Mouse (Mus musculus) heart, embryonic 10.5 days (tissue): ENCODE results near the gene Pink1. TPM values are rescaled to one million over a fixed set of nuclear protein-coding genes. Genes with fewer than 3 reads are reported as not detected.
"Not testable (repeated sequence)": the region's sequence is repeated elsewhere in the genome, so short reads cannot be mapped to it uniquely, and the experiment has no call there.

Experiments used
- DNase-seq: peaks from one replicate; pipeline ENCODE4 v3.0.0-alpha.2; 2017; ENCODE audit warnings: low spot score
- H3K27ac ChIP-seq: fragments of 300-500 bp; sonication (generic); 2 replicates; pipeline ENCODE4 v1.5.1; 2016; ENCODE audit warnings: mild to moderate bottlenecking
- H3K27me3 ChIP-seq: fragments of 300-500 bp; sonication (generic); 2 replicates; pipeline ENCODE4 v1.6.1; 2016; ENCODE audit warnings: mild to moderate bottlenecking; ENCODE audit not compliant: poor library complexity, insufficient read depth, severe bottlenecking
- H3K36me3 ChIP-seq: fragments of 300-500 bp; sonication (generic); 2 replicates; pipeline ENCODE4 v1.6.1; 2016; ENCODE audit warnings: mild to moderate bottlenecking, moderate library complexity
- H3K4me1 ChIP-seq: fragments of 300-500 bp; sonication (generic); 2 replicates; pipeline ENCODE4 v1.6.1; 2016; ENCODE audit warnings: mild to moderate bottlenecking
- H3K4me3 ChIP-seq: fragments of 300-500 bp; sonication (generic); 2 replicates; pipeline ENCODE4 v1.5.1; 2016; ENCODE audit warnings: mild to moderate bottlenecking, moderate library complexity
- H3K9me3 ChIP-seq: fragments of 300-500 bp; sonication (generic); 2 replicates; pipeline ENCODE4 v1.6.1; 2016; ENCODE audit warnings: mild to moderate bottlenecking, moderate library complexity
- WGBS: fragments of 180-500 bp; shearing (Covaris S2); methylation state at CpG from one replicate; pipeline ENCODE4 v1.1.7; 2016; 5-methylcytosine and 5-hydroxymethylcytosine counted together
- polyA plus RNA-seq: library from polyadenylated mRNA; unstranded; fragments of >200 nt; fragmentation: Nextera tagmentation; extraction: Ambion mirVana; gene quantifications from 2 replicates; pipeline ENCODE4 v1.2.1, GENCODE M21; 2016

Gene Pink1
- polyA plus RNA-seq, 1 experiment from 2014 or later: 27.8 TPM

DNA sequence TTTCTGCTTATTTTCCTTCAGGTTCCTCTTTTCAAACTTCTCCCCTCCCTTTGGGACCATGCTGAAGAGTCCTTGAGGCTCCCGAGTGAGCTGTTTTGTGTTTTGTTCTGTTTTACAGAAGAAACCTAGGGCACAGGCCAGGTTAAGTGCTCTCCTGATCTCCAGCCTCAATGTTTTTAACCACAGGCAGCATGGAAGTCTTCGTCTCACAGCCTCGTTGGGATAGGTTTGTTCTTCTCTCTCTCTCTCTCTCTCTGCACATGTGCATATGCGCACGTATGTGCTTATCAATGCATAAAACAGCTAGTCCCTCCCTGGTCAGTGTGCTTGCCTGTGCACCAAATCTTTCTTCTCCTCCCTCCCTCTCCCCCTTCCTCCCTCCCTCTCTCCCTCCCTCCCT lies 10.8 kb upstream of the Pink1 start:
- 77% methylated on average over 5 of the region's 5 CpGs for WGBS
- H3K4me1 ChIP-seq: peaks cover 16% of the 10 kb centered on the region; the same call in 1 of the 2 replicates
- peaks cover 20% of the 10 kb centered on the region for H3K27me3 ChIP-seq
- H3K9me3 ChIP-seq: no peaks in the 10 kb centered on the region
- no peak overlapping the region for H3K4me3 ChIP-seq
- no peaks in the 10 kb centered on the region for H3K36me3 ChIP-seq
- DNase-seq: no peak
- no peak overlapping the region for H3K27ac ChIP-seq

DNA sequence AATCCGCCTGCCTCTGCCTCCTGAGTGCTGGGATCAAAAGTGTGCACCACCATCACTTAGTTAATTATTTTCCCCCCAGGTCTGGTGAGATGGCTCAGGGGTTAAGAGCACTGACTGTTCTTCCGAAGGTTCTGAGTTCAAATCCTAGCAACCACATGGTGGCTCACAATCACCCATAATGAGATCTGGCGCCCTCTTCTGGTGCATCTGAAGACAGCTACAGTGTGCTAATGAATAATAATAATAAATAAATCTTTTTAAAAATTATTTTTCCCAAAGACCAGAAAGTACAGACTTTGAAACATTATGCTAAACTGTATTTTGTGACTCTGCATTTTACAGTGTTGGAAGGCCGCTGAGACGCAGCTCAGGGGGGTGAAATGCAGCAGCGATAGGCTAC lies 9.5 kb upstream of the Pink1 start:
- Histone ChIP-seq H3K9me3 (no peaks in the 10 kb centered on the region), H3K27ac (no peak overlapping the region), H3K27me3 (peaks cover 32% of the 10 kb centered on the region), H3K4me3 (no peak overlapping the region), H3K36me3 (no peaks in the 10 kb centered on the region), H3K4me1 (peaks cover 11% of the 10 kb centered on the region; the same call in 1 of the 2 replicates)
- no peak for DNase-seq
- 85% methylated on average over 6 of the region's 6 CpGs for WGBS

DNA sequence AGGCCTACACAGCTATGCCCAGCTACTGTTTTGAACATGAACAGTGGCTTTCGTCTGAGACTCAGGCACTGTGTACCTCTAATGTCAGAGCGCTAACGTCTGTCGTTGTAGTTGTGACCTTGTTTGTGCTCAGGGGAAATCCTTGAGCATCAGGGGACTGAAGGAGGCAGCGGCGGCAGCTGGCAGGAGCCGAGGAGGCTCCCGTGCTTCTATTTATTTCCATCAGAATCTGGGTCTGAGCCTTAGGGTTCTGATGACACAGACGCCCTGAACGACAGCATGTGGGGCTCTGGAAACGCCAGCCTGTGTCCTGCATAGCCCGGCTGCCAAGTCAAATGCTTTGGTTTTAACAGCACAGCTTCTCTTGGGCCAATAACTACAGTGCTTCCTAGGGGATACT lies 8.9 kb upstream of the Pink1 start:
- H3K36me3 ChIP-seq: no peaks in the 10 kb centered on the region
- H3K9me3 ChIP-seq: no peaks in the 10 kb centered on the region
- H3K4me1 ChIP-seq: peaks cover 11% of the 10 kb centered on the region; the same call in 1 of the 2 replicates
- no peak overlapping the region for H3K4me3 ChIP-seq
- WGBS: 81% methylated on average over 12 of the region's 12 CpGs
- peaks cover 35% of the 10 kb centered on the region for H3K27me3 ChIP-seq
- DNase-seq: no peak
- no peak overlapping the region for H3K27ac ChIP-seq

- Histone ChIP-seq H3K9me3 (no peaks in the 10 kb centered on the region), H3K27me3 (peaks cover 35% of the 10 kb centered on the region), H3K4me3 (no peak overlapping the region), H3K36me3 (no peaks in the 10 kb centered on the region), H3K27ac (no peak overlapping the region), H3K4me1 (peaks cover 6% of the 10 kb centered on the region; the same call in 1 of the 2 replicates)
- no peak for DNase-seq
- WGBS: 82% methylated on average over 4 of the region's 4 CpGs
Measured at GRCm38 (mm10) chr4:138333135-138333534, 7.0 kb upstream of the Pink1 start.

GRCm38 (mm10) chr4:138331647-138332046 lies 5.5 kb upstream of the Pink1 start:
- Histone ChIP-seq H3K27me3 (peaks cover 35% of the 10 kb centered on the region), H3K4me3 (no peak overlapping the region)
- 78% methylated on average over 9 of the region's 9 CpGs for WGBS

DNA sequence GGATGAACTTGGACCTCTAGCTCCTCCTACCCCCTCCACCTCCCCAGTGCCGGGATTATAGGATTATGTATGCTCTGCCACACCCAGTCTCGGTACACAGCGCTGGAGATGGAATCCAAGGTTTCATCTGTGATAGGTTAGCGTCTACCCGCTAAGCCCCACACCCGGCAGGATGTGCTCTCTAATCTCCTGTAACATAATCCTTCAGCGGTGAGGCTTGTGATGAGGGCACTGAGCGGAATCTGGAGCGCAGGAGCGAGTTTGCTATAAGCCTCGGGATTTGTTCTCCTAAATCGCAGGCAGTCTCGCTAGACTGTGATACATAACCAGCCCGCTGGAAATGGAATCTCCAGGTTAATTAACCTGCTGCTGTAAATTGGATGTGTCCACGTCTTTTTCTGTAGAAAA lies 4.2 kb upstream of the Pink1 start:
- Histone ChIP-seq H3K27me3 (peaks cover 35% of the 10 kb centered on the region), H3K9me3 (no peaks in the 10 kb centered on the region), H3K4me1 (peaks cover 18% of the 10 kb centered on the region), H3K4me3 (0 out of 2 replicates have a peak overlapping the region, but pooled peaks have one; percentile 0), H3K36me3 (no peaks in the 10 kb centered on the region), H3K27ac (no peak overlapping the region)
- WGBS: 20% methylated on average over 15 of the region's 15 CpGs
- no peak for DNase-seq

More at GRCm38 (mm10) chr4:138331647-138332046, 5.5 kb upstream of the Pink1 start:
- H3K36me3 ChIP-seq: no peaks in the 10 kb centered on the region
- H3K9me3 ChIP-seq: no peaks in the 10 kb centered on the region
- DNase-seq: no peak
- H3K27ac ChIP-seq: no peak overlapping the region
- H3K4me1 ChIP-seq: peaks cover 6% of the 10 kb centered on the region; the same call in 1 of the 2 replicates

DNA sequence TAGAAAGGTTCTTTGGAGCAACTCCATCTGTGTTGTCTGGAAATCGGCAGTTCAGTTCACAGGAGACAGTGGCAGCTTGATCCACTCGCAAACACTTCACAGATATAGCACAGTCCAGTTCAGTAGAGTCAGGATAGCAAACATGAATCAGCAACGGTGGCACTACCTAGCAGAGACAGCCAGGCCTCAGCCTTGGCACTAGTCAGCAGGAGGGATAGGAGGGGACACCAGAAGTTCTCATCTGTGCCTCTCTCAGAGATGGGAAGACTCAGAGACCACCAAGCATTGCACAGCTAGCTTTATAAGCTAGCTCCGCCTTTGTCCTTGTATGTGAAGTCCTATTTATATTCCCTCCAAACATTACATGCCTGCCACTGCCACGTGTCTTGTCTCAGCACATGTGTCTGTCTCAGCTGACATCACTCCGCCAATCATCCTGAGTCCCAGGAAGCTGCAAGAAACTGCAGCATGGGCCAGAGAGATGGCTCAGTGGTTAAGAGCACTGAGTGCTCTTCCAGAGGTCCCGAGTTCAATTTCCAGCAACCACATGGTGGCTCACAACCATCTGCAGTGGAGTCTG lies 1.9 kb upstream of the Pink1 start:
- Histone ChIP-seq H3K36me3 (no peaks in the 10 kb centered on the region), H3K4me3 (peak overlapping the region; percentile 42), H3K4me1 (peaks cover 29% of the 10 kb centered on the region), H3K27me3 (peaks cover 26% of the 10 kb centered on the region), H3K9me3 (no peaks in the 10 kb centered on the region), H3K27ac (no peak overlapping the region)
- 66% methylated on average over 7 of the region's 7 CpGs for WGBS
- DNase-seq: no peak

DNA sequence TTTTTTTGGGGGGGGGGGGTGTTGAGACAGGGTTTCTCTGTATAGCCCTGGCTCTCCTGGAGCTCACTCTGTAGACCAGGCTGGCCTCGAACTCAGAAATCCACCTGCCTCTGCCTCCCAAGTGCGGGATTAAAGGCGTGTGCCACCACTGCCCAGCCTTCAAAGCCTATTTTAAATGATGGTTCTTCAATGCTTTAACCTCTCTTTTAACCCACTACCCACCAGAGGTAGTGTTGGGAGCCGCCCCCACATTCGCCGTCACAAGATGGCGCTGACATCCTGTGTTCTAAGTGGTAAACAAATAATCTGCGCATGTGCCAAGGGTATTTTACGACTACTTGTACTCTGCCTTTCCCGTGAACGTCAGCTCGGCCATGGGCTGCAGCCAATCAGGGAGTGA lies 1.0 kb upstream of the Pink1 start:
- WGBS: 73% methylated on average over 9 of the region's 12 CpGs
- DNase-seq, H3K9me3 ChIP-seq, H3K36me3 ChIP-seq, H3K4me3 ChIP-seq, H3K27ac ChIP-seq: not testable (repeated sequence)
- H3K4me1 ChIP-seq: peaks cover 33% of the 10 kb centered on the region
- peaks cover 18% of the 10 kb centered on the region for H3K27me3 ChIP-seq

DNA sequence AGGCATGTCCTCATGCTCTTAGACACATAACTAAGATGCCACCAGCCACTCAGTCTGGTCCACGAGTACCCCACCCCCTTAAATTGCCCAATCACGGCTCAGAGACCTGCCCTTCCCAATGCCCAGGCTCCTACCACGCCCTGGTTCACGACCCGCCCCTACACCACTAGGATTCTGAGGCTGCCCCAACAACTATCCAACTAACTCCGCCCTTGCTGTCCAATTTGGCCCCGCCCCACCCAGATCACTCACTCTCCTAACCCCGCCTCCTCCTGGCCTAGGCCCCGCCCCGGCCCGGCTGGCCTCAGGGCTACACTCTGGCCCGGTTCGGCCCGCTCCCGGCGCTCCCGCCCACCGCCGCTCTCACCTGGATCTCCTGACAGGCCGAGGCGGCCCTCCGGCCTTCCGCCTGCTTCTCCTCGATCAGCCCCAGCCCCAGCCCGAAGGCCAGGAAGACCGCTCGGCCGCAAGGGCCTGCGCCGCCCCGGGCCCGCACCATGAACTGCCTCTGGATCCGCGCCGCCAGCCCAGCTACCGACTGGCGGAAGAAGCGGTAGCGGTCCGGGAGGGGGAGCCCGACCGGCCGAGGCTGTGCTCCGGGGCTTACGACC lies 536 bp downstream of the Pink1 start:
- H3K27ac ChIP-seq: peak overlapping the region; percentile 97
- peak overlapping the region; percentile 99 for H3K4me3 ChIP-seq
- peaks cover 42% of the 10 kb centered on the region for H3K4me1 ChIP-seq
- peak; percentile 97 for DNase-seq
- no peaks in the 10 kb centered on the region for H3K36me3 ChIP-seq
- whole genome bisulfite sequencing: under 1% methylated on average over 45 of the region's 45 CpGs
- H3K27me3 ChIP-seq: peaks cover 2% of the 10 kb centered on the region
- no peaks in the 10 kb centered on the region for H3K9me3 ChIP-seq

DNA sequence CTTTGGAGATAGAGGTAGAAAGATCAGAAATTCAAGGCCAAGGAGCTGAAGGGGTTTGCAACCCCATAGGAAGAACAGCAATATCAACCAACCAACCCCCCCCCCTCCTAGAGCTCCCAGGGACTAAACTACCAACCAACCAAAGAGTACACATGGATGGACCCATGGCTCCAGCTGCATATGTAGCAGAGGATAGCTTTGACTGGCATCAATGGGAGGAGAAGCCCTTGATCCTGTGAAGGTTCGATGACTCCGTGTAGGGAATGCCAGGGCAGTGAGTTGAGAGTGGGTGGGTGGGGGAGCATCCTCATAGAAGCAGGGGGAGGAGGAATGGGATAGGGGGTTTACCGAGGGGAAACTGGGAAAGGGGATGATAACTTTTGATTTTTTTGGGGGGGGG lies 1.7 kb downstream of the Pink1 start:
- H3K27me3 ChIP-seq: no peaks in the 10 kb centered on the region
- no peak for DNase-seq
- no peak overlapping the region for H3K4me3 ChIP-seq
- H3K4me1 ChIP-seq: peaks cover 43% of the 10 kb centered on the region
- no peaks in the 10 kb centered on the region for H3K36me3 ChIP-seq
- H3K9me3 ChIP-seq: no peaks in the 10 kb centered on the region
- WGBS: 81% methylated on average over 3 of the region's 3 CpGs
- H3K27ac ChIP-seq: peak overlapping the region; percentile 84

GRCm38 (mm10) chr4:138323753-138324152 lies 2.4 kb downstream of the Pink1 start:
- Histone ChIP-seq H3K4me3 (no peak overlapping the region), H3K4me1 (peaks cover 43% of the 10 kb centered on the region), H3K27me3 (no peaks in the 10 kb centered on the region), H3K36me3 (no peaks in the 10 kb centered on the region), H3K9me3 (no peaks in the 10 kb centered on the region), H3K27ac (peak overlapping the region; percentile 84)
- DNase-seq: no peak
- 37% methylated on average over 4 of the region's 4 CpGs for WGBS

DNA sequence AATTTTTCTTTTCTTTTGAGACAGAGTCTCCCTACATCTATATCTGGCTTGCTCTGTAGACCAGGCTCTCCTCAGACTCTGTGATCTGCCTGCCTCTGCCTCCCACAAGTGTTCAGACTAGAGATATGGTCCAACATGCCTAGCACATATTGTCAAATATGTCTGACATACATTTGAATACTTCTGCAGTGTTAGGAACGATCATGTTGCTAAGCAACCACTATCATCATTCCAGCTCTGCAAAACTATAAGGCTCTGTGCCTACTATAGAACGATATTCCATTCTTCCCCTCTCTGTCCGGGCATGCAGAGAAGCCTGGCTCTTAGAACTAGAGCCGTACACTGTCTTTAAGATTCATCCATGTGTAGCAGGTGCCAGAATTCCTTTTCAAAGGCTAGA lies 3.4 kb downstream of the Pink1 start:
- Histone ChIP-seq H3K9me3 (no peaks in the 10 kb centered on the region), H3K27me3 (0 out of 2 replicates have a peak, but pooled peaks cover 2% of the 10 kb centered on the region), H3K4me3 (no peak overlapping the region), H3K36me3 (peaks cover 2% of the 10 kb centered on the region; the same call in 1 of the 2 replicates), H3K4me1 (peaks cover 43% of the 10 kb centered on the region), H3K27ac (peak overlapping the region; percentile 84; the same call in 1 of the 2 replicates)
- DNase-seq: no peak
- 84% methylated on average over 4 of the region's 4 CpGs for WGBS

GRCm38 (mm10) chr4:138321488-138321887 lies 4.6 kb downstream of the Pink1 start:
- no peak for DNase-seq
- H3K4me3 ChIP-seq: no peak overlapping the region
- 0 out of 2 replicates have a peak, but pooled peaks cover 4% of the 10 kb centered on the region for H3K27me3 ChIP-seq
- 72% methylated on average over 7 of the region's 7 CpGs for WGBS
- 0 out of 2 replicates have a peak overlapping the region, but pooled peaks have one; percentile 43 for H3K27ac ChIP-seq
- H3K4me1 ChIP-seq: peaks cover 42% of the 10 kb centered on the region
- H3K9me3 ChIP-seq: no peaks in the 10 kb centered on the region
- peaks cover 14% of the 10 kb centered on the region for H3K36me3 ChIP-seq
